Mouse (Mus musculus) heart, embryonic 16.5 days (tissue): ENCODE results near the gene Aamp. TPM values are rescaled to one million over a fixed set of nuclear protein-coding genes. Genes with fewer than 3 reads are reported as not detected.
A peak's percentile ranks its signal among the peaks of the same experiment; 100 is the strongest.

Source experiments
- ATAC-seq: fragments of 200-750 bp; cut with Nextera tagmentation; replicated peaks from 2 replicates; pipeline ENCODE4 v1.8.0; 2017; ENCODE audit warnings: moderate number of reproducible peaks; ENCODE audit not compliant: insufficient read depth, low FRiP score; ENCODE audit errors: extremely low read depth
- H3K27ac ChIP-seq: fragments of 300-500 bp; sonication (generic); 2 replicates; pipeline ENCODE4 v1.5.1; 2014; ENCODE audit warnings: mild to moderate bottlenecking, low read length, control low read depth, moderate library complexity
- H3K27me3 ChIP-seq: fragments of 300-500 bp; sonication (generic); 2 replicates; pipeline ENCODE4 v1.6.1; 2014; ENCODE audit warnings: low read length, mixed read lengths; ENCODE audit not compliant: control insufficient read depth, insufficient read depth
- H3K36me3 ChIP-seq: fragments of 300-500 bp; sonication (generic); 2 replicates; pipeline ENCODE4 v1.6.1; 2014; ENCODE audit not compliant: control insufficient read depth, insufficient read depth
- H3K4me1 ChIP-seq: fragments of 300-500 bp; sonication (generic); 2 replicates; pipeline ENCODE4 v1.6.1; 2014; ENCODE audit warnings: low read length, mixed read lengths; ENCODE audit not compliant: control insufficient read depth, insufficient read depth
- H3K4me2 ChIP-seq: fragments of 300-500 bp; sonication (generic); 2 replicates; pipeline ENCODE4 v1.6.1; 2014; ENCODE audit warnings: low read depth, mild to moderate bottlenecking, control low read depth, low read length
- H3K4me3 ChIP-seq: fragments of 300-500 bp; sonication (generic); 2 replicates; pipeline ENCODE4 v1.5.1; 2014; ENCODE audit warnings: mild to moderate bottlenecking, control low read depth, low read length
- H3K9ac ChIP-seq: fragments of 300-500 bp; sonication (generic); 2 replicates; pipeline ENCODE4 v1.6.1; 2014; ENCODE audit warnings: low read length, control low read depth
- H3K9me3 ChIP-seq: fragments of 300-500 bp; sonication (generic); replicated peaks from 2 replicates; pipeline ENCODE4 v1.6.1; 2016; ENCODE audit warnings: low read length; ENCODE audit not compliant: control insufficient read depth
- WGBS: fragments of 180-500 bp; shearing (Covaris S2); extraction: QIAGEN DNeasy Blood & Tissue Kit; methylation state at CpG from one replicate; pipeline ENCODE4 v1.1.7; 2014; 5-methylcytosine and 5-hydroxymethylcytosine counted together
- polyA plus RNA-seq: library from polyadenylated mRNA; unstranded; fragments of >200 nt; fragmentation: Nextera tagmentation; extraction: Ambion mirVana; gene quantifications from 2 replicates; pipeline ENCODE4 v1.2.1, GENCODE M21; 2015

The Aamp gene
- polyA plus RNA-seq, 1 experiment from 2014 or later, result 223 TPM

GRCm38 (mm10) chr1:74256782-74257181 lies 27.8 kb downstream of the Aamp start:
- Histone ChIP-seq H3K4me2 (no peak overlapping the region), H3K4me3 (no peak overlapping the region), H3K4me1 (peaks cover 14% of the 10 kb centered on the region), H3K27me3 (no peaks in the 10 kb centered on the region), H3K9me3 (no peaks in the 10 kb centered on the region), H3K9ac (no peak overlapping the region), H3K36me3 (peaks cover 47% of the 10 kb centered on the region), H3K27ac (no peak overlapping the region; the same call in 1 of the 2 replicates)
- 39% methylated on average over 4 of the region's 4 CpGs for WGBS
- ATAC-seq, result 0 out of 2 replicates have a peak, but pooled peaks have one; percentile 60

- H3K27ac ChIP-seq, result no peak overlapping the region
- no peaks in the 10 kb centered on the region for H3K27me3 ChIP-seq
- H3K4me2 ChIP-seq, result no peak overlapping the region
- peaks cover 56% of the 10 kb centered on the region for H3K36me3 ChIP-seq
- H3K4me3 ChIP-seq, result no peak overlapping the region
- 93% methylated on average over 8 of the region's 8 CpGs for WGBS
- peaks cover 14% of the 10 kb centered on the region for H3K4me1 ChIP-seq
- H3K9me3 ChIP-seq, result no peaks in the 10 kb centered on the region
- no peak overlapping the region for H3K9ac ChIP-seq
- no peak for ATAC-seq
Observed at GRCm38 (mm10) chr1:74255704-74256345, 28.7 kb downstream of the Aamp start.

GRCm38 (mm10) chr1:74250096-74250495 lies 34.4 kb downstream of the Aamp start:
- Histone ChIP-seq H3K9me3 (no peaks in the 10 kb centered on the region), H3K4me2 (no peak overlapping the region), H3K36me3 (peaks cover 39% of the 10 kb centered on the region), H3K27ac (0 out of 2 replicates have a peak overlapping the region, but pooled peaks have one; percentile 18), H3K4me3 (no peak overlapping the region), H3K27me3 (no peaks in the 10 kb centered on the region), H3K4me1 (peaks cover 31% of the 10 kb centered on the region), H3K9ac (no peak overlapping the region)
- ATAC-seq, result no peak
- 85% methylated on average over 4 of the region's 4 CpGs for WGBS

DNA sequence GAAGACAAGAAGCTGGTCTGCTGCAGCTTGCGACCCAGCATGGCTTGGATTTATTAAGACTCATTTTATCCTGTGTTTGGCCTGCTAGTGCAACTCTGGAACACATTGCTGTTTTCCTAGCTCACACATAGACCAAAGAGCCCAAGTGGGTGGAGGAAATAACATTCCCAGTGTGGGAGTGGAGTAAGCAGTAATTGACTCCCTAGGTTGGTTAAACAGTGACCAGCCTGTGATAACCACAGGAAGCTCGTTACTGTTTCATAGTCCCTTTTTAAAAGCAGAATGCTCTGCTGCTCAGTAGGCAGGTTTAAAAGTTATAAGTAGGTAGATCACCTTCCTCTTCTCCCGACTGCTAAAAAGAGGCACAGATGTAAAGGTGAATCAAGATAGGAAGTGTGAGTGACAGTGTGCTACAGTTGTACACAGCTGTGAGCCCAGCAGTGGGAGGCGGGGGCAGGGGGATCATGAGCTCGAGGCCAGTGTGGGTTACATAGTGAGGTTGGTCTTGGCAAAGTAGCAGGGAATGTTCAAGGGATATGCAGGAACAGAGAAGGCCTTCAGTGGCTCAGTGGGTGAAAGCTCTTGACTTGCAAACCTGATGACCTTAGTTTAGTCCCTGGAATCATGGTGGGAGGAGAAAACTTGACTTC lies 35.1 kb downstream of the Aamp start:
- H3K27ac ChIP-seq, result peak overlapping the region; percentile 86
- H3K9me3 ChIP-seq, result no peaks in the 10 kb centered on the region
- H3K27me3 ChIP-seq, result no peaks in the 10 kb centered on the region
- H3K36me3 ChIP-seq, result peaks cover 39% of the 10 kb centered on the region
- ATAC-seq, result no peak
- H3K4me1 ChIP-seq, result peaks cover 35% of the 10 kb centered on the region
- no peak overlapping the region for H3K4me2 ChIP-seq
- no peak overlapping the region for H3K9ac ChIP-seq
- no peak overlapping the region for H3K4me3 ChIP-seq
- WGBS, result 56% methylated on average over 5 of the region's 5 CpGs

DNA sequence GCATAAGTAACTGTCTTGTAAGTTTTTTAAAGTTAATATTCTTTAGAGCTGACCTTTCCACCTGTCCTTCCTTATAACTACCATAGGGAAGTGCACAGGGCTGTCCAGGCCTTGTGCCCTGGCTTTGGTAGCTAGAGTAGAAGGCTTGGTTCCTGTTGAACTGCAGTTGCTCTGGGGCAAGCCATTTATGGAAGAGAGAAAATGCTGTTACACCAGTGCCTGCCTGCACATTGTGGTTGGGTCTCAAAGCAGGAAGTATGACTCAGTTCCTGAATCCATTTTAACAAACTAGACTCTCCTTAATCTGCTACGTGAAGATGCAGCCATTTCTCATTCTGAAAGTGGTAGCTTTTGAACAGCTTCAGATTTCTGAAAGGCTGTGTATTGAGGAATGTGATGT lies 35.7 kb downstream of the Aamp start:
- Histone ChIP-seq H3K9ac (no peak overlapping the region), H3K36me3 (peaks cover 37% of the 10 kb centered on the region), H3K4me1 (peaks cover 39% of the 10 kb centered on the region), H3K9me3 (no peaks in the 10 kb centered on the region), H3K4me2 (no peak overlapping the region), H3K4me3 (no peak overlapping the region), H3K27me3 (no peaks in the 10 kb centered on the region), H3K27ac (peak overlapping the region; percentile 86)
- 31% methylated on average over 1 of the region's 1 CpGs for WGBS
- ATAC-seq, result peak; percentile 78

DNA sequence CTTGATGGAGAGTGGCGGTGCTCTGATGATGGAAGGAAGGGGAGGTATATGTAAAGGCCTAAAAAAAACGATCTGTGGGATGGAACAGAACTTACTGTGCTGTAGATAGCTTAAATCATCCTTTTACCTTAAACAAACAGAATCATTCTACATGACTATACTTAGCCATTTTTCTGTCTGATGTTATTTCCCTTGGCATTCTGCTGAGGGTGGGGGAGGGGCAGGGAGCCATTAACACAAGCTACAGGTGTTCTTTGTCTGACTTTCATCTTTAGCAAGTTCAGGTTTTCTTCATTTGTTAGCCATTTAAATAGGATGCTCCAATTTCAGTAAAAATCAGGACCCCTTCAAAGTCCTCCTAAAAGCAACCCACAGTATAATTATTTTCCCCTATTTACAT lies 39.0 kb downstream of the Aamp start:
- whole genome bisulfite sequencing, result 69% methylated on average over 2 of the region's 2 CpGs
- ATAC-seq, result no peak
- Histone ChIP-seq H3K4me2 (no peak overlapping the region), H3K9me3 (no peaks in the 10 kb centered on the region), H3K4me3 (no peak overlapping the region), H3K36me3 (peaks cover 12% of the 10 kb centered on the region; the same call in 1 of the 2 replicates), H3K4me1 (peaks cover 46% of the 10 kb centered on the region), H3K27ac (no peak overlapping the region), H3K27me3 (no peaks in the 10 kb centered on the region), H3K9ac (no peak overlapping the region)

- 0 out of 2 replicates have a peak, but pooled peaks cover under 1% of the 10 kb centered on the region for H3K36me3 ChIP-seq
- WGBS, result 31% methylated on average over 4 of the region's 4 CpGs
- H3K27me3 ChIP-seq, result no peaks in the 10 kb centered on the region
- H3K4me3 ChIP-seq, result no peak overlapping the region
- peaks cover 52% of the 10 kb centered on the region for H3K4me1 ChIP-seq
- H3K27ac ChIP-seq, result peak overlapping the region; percentile 82
- peak overlapping the region; percentile 77 for H3K4me2 ChIP-seq
- H3K9me3 ChIP-seq, result no peaks in the 10 kb centered on the region
- peak overlapping the region; percentile 34 for H3K9ac ChIP-seq
- no peak for ATAC-seq
Observed at GRCm38 (mm10) chr1:74240832-74241231, 43.7 kb downstream of the Aamp start.

DNA sequence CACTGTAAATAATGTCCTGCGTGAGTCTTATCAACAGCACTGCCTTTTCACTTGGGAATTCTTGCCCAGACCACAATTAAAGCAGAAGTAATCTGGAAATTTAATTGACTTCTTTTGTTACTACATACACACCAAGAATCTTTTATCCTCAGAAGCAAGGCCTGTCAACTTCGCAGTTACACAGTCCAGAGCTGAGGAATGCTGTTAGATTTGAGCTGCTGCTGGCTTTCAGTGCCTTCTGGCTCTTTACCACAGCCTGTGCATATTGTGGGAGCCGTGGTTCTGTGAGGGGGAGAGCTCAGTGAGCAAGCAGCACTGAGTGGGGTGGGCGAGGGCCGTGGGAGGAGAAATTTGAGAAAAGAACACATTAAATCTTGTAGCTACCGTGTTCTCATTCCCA lies 44.2 kb downstream of the Aamp start:
- ATAC-seq, result 0 out of 2 replicates have a peak, but pooled peaks have one; percentile 43
- WGBS, result 13% methylated on average over 6 of the region's 6 CpGs
- H3K4me1 ChIP-seq, result peaks cover 49% of the 10 kb centered on the region
- H3K9me3 ChIP-seq, result no peaks in the 10 kb centered on the region
- H3K27me3 ChIP-seq, result no peaks in the 10 kb centered on the region
- peak overlapping the region; percentile 77 for H3K4me2 ChIP-seq
- H3K9ac ChIP-seq, result peak overlapping the region; percentile 34
- H3K36me3 ChIP-seq, result no peaks in the 10 kb centered on the region
- peak overlapping the region; percentile 9; the same call in 1 of the 2 replicates for H3K4me3 ChIP-seq
- peak overlapping the region; percentile 82 for H3K27ac ChIP-seq

- Histone ChIP-seq H3K27me3 (no peaks in the 10 kb centered on the region), H3K4me1 (peaks cover 45% of the 10 kb centered on the region), H3K4me3 (peak overlapping the region; percentile 67), H3K27ac (peak overlapping the region; percentile 82), H3K36me3 (no peaks in the 10 kb centered on the region), H3K9ac (peak overlapping the region; percentile 56), H3K9me3 (no peaks in the 10 kb centered on the region), H3K4me2 (peak overlapping the region; percentile 77)
- ATAC-seq, result no peak
- WGBS, result 12% methylated on average over 11 of the region's 11 CpGs
Observed at GRCm38 (mm10) chr1:74239618-74240017, 44.9 kb downstream of the Aamp start.
